Mouse (Mus musculus): Measurements from ENCODE around the gene Asah2.
"Not testable (repeated sequence)": the region's sequence is repeated elsewhere in the genome, so short reads cannot be mapped to it uniquely, and the experiment has no call there.

Asah2 gene

DNA sequence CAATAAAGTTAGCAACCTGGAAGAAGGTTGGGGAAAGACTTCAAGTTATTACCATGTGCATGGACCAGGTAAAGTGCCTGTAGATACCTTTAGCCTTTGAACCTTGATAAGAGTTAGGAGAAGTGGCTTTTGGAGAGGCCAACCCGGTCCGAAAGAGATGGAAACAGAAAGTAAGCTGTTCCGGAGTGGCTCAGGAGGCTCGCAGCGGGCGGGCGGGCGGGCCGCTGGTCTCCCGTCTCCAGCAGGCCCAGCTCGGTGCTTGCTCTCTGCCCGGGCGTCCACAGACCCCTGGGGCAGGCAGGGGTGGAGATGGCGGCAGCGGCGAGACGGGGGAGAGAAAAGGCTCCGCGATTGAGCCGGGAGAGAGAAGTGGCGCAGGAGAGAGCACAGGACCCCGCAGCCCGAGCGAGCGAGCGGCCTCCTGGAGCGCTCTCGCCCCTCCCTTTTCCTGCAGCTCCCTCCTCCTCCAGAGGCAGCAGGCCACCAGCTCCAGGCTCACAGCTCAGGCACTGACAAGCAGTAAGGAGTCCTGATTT is at the start of gene Asah2:
Asah2 (minus strand) TSS at position 441 of the 536 bp plus-strand sequence.
- peak; percentile 77 for DNase-seq (ENCODE audit: low read depth)

GRCm38 (mm10) chr19:32157045-32157444 is 49.0 kb upstream of the Asah2 start:
- no peak for DNase-seq (ENCODE audit: low read depth)

DNA sequence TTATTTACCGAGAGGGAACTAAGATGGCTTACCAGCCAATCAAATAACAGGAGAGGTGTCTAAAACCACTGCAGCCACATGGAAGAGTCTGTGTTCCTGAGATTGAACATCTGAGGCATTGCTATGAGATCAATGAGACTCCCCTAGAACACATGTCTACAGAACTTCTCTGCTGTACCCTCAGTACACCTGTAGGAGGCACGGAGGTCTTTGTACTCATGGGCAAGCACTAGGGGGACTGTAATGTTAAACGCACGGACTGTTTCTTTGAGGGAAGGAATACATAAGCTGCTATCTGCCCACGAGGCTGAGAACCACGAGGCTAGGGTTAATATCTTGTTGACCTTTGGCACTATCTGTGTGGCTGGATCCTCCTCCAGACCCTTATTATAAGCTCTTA is 44.5 kb upstream of the Asah2 start:
- no peak for DNase-seq (ENCODE audit: low read depth)

DNA sequence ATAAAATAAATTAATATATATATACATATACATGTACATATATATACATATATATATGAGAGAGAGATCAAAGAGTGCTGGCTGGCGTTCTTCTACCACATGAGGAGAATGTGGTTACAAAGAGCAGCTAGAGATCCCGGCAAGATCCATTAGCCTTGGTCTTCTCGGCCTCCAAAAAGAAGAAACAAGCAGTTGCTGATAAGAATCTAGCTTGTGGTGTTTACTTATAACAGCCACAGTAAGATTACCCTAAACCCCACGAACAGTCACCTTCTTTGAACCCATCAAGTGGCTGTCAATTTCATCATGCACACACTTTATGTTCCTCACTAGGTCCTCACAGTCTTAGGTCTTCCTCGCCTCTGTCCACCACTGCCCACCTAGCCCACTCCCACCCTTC is 40.7 kb upstream of the Asah2 start:
- peak; percentile 42 for DNase-seq (ENCODE audit: low read depth)

- no peak for DNase-seq (ENCODE audit: low read depth)
Observed at GRCm38 (mm10) chr19:32142383-32142782, 34.4 kb upstream of the Asah2 start.

- DNase-seq (ENCODE audit: low read depth) = no peak
Observed at GRCm38 (mm10) chr19:32138361-32139088, 30.5 kb upstream of the Asah2 start.

GRCm38 (mm10) chr19:32137904-32138303 is 29.9 kb upstream of the Asah2 start:
- DNase-seq (ENCODE audit: low read depth) = no peak

GRCm38 (mm10) chr19:32136888-32137625 is 29.0 kb upstream of the Asah2 start:
- DNase-seq (ENCODE audit: low read depth) = no peak

- DNase-seq (ENCODE audit: low read depth) = not testable (repeated sequence)
Observed at GRCm38 (mm10) chr19:32131707-32132488, 23.9 kb upstream of the Asah2 start.

DNA sequence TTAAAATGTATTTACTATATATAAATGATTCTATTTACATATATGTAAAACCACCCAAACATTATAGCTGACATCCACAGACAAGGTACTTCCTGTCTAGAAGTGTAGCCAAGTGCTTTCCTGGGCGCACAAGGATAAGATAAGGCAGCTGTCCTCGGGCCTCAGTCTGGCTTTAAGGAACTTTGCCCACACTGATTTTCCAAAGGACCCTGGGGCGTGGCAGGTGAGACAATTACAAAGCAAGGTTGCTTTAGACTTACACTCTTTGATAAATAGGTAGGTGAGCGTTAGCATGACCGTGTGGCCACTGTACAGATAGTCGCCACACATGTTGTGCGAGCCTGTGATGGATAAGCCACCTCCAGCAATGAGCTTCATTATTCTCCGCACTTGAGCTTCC is 21.3 kb upstream of the Asah2 start:
- DNase-seq (ENCODE audit: low read depth) = no peak

DNA sequence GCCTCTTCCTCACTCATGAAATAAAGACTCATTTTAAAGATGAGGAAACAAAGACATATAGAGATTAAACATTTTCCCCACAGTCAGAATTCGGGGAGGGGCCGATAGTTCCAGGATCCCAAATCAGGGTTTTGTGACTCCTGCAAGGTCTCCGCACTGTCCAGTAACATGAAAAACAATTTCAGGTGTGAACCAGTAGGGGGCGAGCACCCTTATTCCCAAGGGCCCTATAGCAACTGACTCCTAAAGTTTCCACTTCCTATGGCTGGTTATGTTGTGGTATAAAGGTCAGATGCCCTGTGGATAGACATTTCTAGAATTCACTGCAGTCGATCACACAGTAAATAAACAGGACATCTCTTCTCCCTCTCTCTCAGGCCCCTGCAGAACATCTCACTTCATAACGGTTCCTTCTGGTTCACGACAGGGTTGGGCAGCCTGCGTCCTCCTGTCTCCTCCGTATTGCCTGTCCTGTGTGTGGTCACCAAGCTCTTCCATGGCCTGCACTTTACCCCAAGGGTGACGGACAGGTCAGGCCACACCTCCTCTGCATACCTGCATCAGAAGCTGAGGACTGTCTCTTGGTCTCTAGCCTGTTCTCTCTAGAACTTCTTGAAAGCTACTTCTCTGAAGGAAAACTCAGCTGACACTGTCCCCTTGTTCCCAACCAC is 19.3 kb upstream of the Asah2 start:
- DNase-seq (ENCODE audit: low read depth) = peak; percentile 49

DNA sequence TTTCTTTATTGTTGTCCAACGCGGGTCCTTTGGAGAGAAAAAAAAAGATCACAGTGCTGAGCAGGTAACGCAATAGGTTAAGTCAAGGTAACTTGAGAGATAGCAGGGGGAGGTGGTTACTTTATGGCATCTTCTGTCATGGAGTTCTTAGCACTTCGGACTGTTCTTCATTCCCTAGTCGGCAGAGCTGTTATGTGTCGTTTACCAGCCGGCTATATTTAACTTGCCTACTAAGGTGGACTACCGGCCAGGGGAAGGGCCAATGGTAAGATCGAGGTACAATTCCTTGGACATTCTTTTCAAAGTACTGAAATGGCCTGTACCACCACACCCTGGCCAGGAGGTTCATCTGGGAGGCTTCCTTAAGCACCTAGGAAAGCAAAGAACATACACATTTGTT is 16.1 kb upstream of the Asah2 start:
- DNase-seq (ENCODE audit: low read depth) = no peak

- no peak for DNase-seq (ENCODE audit: low read depth)
Observed at GRCm38 (mm10) chr19:32123196-32123595, 15.2 kb upstream of the Asah2 start.

GRCm38 (mm10) chr19:32120798-32121197 is 12.8 kb upstream of the Asah2 start:
- DNase-seq (ENCODE audit: low read depth) = no peak

DNA sequence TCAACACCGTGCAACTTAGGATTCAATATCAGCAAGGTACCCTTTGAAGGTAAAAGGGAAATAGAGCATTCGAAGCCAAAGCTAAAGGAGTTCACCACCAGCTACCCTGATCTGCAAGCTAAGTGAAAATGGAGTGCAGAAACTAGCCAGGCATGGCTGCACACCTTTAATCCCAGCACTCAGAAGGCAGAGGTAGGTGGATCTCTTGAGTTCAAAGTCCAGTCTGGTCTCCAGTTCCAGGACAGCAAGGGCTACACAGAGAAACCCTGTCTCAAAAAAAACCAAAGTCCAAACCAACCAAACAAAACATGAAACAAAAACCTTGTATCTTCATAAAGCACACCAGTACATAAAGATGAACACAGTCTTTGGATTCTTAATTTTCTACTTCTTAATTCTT is 11.7 kb upstream of the Asah2 start:
- no peak for DNase-seq (ENCODE audit: low read depth)

GRCm38 (mm10) chr19:32118496-32118895 is 10.5 kb upstream of the Asah2 start:
- no peak for DNase-seq (ENCODE audit: low read depth)

DNA sequence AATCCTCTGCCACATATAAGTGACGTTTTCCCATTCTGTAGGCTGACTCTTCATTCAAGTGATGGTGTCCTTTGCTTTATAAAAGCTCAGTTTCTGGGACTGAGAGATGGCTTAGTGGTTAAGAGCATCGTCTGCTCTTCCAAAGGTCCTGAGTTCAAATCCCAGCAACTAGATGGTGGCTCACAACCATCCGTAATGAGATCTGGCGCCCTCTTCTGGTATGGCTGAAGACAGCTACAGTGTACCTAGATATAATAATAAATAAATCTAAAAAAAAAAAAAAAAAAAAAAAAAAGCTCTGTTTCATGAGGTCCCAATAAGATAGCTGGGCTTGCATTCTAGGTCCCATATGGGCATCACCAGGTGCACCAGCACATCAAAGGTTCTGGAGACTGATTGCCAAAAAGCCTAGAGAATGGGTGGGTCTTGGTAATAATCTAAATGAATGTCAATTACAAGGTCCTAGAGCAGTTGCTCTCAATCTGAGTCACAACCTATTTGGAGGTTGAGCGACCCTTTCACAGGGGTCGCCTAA is 9.5 kb upstream of the Asah2 start:
- peak; percentile 35 for DNase-seq (ENCODE audit: low read depth)

DNA sequence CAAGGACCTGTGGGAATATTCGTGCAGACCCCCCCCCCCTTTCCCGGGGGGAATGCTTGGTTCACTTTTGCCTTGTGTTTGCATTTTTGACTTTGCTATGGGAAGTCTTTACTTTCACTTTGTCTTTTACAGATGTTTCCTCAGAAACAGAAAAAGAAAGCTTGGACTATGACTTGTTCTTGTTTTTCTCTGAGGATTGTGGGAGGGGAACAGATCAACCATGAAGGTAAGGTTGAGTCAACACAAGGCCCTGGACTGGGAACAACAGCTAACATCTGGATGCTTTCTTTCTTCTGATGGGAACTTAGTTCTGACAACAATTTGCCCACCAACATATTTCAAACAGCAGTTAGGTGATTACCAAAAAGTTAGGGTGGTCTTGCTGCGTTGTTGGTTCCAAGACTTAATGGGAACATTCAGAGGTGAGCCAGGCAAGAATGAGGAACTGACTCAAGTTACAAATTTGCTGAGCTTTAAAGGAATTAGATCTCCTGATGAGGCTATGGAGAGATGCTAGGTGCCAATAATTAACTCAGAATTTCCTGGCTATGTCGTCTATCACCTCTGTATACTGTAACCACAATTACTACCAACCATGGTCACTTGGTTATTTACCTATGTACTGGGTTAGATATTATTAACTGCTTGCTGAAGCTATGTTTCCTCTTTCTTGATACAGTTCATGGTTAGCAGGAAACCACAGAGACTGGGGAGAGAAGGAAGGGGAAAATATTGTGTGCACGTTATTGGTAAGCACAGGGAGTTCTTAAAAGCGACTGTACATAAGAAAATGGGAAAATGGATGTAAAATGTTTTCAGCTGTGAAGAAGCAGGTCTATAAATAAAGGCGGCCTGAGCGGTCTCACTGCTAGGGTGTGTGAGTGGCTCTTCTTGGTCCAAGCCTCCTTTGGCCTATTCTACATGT is 4.1 kb upstream of the Asah2 start:
- DNase-seq (ENCODE audit: low read depth) = no peak

DNA sequence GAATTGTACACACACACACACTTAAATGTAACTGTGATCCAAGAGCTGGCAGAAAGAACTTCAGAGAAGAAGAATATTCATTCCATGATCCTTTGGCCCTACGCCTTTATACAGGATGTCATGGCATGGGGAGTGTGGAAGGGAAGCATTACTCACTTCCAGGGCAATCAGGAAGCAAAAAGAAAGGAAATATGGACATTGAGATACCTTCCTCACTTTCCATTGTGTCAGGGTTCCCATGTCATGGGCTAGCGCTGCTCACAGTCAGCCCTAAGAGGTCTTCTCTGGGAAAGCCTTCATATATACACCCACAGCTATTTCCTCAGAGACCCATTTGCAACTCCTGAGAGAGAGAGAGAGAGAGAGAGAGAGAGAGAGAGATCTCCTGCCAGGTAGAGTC is 1.3 kb downstream of the Asah2 start:
- no peak for DNase-seq (ENCODE audit: low read depth)

GRCm38 (mm10) chr19:32104217-32104616 is 3.8 kb downstream of the Asah2 start:
- no peak for DNase-seq (ENCODE audit: low read depth)

GRCm38 (mm10) chr19:32102976-32103300 is 5.1 kb downstream of the Asah2 start:
- DNase-seq (ENCODE audit: low read depth) = no peak

Data from naive thymus-derived CD4-positive, alpha-beta T cell, adult 2 months (primary cell).